Mouse (Mus musculus) lung, postnatal 36 days (tissue): ENCODE data around the gene Bid.

Experiments
- DNase-seq: peaks from one replicate; pipeline ENCODE4 v3.0.0; 2022; ENCODE audit warnings: mixed read lengths

Bid gene

GRCm38 (mm10) chr6:120916074-120916971 lies at the start of gene Bid:
Gene Bid (minus strand): TSS chr6:120916853.
- peak; percentile 96 for DNase-seq

DNA sequence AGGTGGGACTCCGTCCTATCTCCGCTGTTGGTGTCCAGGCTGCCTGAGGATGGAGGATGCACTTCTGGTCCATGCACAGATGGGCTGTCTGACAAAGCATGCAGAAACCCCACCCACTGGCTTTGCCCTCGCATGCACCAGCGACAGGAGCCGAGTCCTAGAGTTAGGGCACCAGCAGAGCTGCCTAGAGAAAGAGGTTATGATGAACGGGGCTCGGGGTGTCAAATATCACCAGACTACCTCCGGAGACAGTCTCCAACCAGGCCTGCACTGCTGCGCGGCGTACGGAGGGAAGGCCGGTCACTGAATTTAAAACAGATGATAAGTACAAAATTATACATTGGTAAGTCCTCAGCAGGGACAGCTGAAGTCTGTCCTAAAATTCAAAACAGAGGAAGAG lies 49.2 kb upstream of the Bid start:
- no peak for DNase-seq

- DNase-seq: no peak
These were observed 47.5 kb upstream of the Bid start for GRCm38 (mm10) chr6:120964179-120964578.

- DNase-seq: no peak
These were observed 43.8 kb upstream of the Bid start for GRCm38 (mm10) chr6:120960338-120961030.

DNA sequence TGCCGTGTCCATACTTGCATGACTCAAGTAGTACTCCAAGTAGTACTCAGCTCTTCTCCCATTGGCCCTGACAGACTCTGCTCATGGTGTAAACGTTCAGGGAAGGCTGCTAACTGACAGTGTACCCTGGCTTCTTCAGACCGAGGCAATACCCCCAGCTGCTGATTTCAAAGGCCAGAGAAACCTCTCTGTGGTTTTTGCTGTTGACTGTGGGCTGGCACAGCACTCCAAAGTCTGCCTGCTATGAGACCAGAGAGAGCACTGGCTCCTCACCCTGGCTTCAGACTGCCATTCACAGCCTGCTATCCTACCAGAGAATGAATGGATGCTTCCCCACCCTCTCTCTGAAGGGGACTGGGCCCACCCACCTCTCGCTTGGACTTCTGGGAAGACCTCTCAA lies 40.7 kb upstream of the Bid start:
- DNase-seq: no peak

DNA sequence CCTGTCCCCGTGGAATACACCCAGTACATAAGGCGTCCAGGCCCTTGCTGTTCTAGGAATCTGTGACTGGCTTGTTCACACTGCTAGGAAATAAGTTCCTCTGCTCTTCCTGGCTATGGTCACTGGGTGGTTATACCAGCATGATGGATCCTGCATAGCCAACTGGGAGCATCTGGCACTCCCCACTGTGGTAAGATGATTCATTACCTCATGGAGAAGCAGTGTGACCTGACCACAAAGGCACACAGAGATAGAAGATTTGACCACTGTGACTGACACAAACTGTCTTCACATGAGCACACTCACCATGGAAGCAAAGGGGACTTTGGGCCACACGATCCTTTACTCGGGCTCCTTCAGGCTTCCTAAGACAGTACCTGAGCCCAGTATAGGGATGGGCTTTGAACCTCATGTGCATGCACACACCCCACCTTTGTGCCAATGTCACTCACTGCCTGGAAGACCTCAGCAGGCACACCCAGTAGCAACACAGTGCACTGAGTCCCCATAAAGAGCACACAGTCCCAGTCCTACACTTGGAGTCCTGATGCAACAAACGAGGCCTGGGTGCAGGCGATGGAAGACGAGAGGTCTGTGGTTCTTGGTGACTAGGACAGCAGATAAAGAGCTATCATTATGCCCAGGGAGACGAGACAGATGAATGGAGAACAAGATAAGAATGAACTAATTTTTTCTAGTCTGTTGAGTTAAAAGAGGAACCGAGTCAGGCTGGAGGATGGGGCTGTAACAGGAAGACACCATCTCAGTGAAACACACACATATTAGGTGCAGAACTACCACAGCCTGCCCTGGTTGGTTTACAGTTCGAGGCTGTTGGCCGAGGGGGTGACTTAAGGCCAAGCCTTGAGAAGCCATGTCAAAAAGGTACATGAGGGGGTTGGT lies 39.9 kb upstream of the Bid start:
- DNase-seq: peak; percentile 35

GRCm38 (mm10) chr6:120955215-120955614 lies 38.6 kb upstream of the Bid start:
- DNase-seq: peak; percentile 62

- DNase-seq: peak; percentile 14
These were observed 37.6 kb upstream of the Bid start for GRCm38 (mm10) chr6:120954241-120954640.

DNA sequence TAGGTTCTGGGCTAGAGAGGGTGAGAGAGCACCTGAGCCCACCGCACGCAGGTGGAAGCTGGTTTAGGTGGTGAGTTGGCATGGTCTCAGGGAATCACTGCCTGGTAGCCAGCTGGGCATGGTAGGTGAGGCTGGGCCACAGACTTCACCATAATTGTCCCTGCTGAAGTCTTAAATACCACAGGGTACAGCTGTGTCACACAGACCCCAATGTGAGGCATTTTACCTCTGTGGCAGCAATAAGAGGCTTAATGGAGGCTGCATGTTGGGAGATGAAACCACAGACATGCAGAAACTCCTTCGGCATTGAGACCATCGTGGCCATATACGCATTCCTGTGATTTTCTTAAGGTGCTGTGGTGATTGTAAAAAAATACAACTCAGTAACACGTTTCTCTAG lies 35.8 kb upstream of the Bid start:
- DNase-seq: no peak

GRCm38 (mm10) chr6:120951311-120951710 lies 34.7 kb upstream of the Bid start:
- DNase-seq: peak; percentile 56

DNA sequence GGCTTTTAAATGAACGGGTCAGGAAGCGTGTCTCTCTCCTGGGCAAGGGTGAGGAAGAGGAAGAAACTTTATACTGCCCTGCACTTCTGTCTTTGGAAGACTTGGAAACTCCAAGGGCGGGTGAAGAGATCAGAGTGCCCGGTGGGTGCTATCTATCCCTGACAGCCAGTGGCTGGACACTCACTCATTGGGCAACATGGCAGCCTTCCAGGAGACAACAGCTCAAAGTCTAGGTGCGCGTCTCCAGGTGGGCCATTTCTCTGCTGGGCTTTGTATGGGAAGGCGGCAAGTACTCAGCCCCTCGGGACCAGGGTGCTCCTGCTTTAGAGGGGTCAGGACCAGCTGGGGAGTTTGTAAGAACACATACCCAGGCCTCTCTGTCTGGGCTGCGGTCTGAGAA lies 28.9 kb upstream of the Bid start:
- DNase-seq: no peak

GRCm38 (mm10) chr6:120943964-120944363 lies 27.3 kb upstream of the Bid start:
- no peak for DNase-seq

DNA sequence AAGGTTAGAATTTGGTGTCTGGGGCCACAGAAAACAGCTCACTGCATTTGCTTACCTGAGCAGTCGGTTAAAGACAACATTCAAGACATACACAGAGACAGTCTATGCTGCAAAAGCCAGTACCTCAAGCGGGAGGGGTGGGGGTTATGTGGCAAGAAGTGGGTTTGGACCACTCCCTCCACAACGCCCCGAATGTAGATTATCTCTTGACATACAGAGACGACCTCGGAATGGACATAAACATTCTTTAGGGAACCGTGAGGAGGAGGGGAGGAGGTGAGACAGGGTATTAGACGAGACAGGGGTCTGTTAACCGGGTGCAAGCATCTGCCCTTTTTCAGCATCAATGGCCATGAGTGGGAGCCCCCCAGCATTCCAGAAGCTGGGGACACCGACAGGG lies 26.9 kb upstream of the Bid start:
- no peak for DNase-seq

GRCm38 (mm10) chr6:120943079-120943478 lies 26.4 kb upstream of the Bid start:
- no peak for DNase-seq

DNA sequence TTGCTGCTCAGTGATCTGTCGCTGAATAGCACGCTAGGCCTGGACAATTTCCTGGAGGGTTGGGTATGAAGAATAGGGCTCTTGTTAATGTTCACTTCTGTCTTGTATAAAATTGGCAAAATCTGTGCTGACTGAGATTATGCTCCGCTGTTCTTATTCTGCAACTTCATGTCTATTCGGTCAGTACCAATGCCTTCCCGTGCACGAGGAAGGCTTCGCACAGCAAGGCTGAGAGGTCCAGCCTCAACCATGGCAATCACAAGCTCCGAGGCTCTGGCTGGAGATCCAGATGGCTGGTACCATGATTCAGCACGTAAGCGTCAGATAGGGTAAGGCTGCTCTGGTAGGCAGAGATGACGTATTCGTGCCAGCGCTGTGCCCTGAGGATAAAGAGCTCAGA lies 24.9 kb upstream of the Bid start:
- DNase-seq: no peak

DNA sequence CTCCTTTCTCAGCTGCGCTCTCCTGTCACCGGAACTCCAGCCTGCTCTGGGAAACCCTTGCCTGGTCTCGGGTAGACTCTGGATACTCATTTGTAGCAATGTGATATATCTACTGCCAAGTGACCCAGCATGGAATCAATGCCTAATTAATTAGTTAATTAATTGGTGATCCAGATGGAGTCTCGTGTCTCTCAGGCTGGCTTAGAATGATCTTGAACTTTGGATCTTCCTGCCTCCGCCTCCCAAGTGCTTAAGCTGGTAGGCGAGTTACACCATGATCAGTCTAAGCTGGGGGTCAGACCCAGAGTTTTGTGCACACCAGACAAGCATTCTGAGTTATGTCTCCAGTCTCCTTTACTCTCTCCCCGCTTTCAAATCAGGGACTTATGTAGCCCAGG lies 24.4 kb upstream of the Bid start:
- DNase-seq: no peak

DNA sequence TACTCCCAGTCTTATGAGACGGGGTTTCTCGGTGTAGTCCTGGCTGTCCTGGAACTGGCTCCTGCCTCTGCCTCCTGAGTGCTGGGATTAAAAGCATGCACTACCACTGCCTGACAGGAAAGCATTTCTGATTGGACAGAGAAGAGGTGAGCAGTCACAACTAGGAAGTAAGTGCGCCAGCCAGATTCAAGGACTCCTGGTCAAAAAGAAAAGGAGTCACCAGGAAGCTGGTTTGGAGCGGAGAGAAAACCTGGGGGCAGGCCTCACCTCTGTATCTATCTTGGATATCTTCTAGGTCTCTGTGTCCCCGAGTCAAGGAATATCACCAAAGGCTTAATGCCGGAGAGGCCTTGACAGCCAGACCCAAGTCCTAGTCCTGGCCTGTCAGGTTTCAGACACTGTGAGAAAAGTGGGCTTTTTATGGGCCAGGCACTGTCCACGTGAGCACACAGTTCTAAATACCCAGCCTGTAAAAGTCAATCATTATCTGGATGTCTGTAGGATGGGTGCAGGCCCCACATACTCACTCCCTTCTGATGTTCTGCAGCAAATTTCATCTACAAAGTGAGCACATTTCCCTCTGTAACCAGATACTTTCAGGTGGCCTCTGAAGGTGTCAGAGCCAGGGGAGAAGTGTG lies 23.9 kb upstream of the Bid start:
- DNase-seq: no peak

GRCm38 (mm10) chr6:120939783-120940182 lies 23.1 kb upstream of the Bid start:
- no peak for DNase-seq

DNA sequence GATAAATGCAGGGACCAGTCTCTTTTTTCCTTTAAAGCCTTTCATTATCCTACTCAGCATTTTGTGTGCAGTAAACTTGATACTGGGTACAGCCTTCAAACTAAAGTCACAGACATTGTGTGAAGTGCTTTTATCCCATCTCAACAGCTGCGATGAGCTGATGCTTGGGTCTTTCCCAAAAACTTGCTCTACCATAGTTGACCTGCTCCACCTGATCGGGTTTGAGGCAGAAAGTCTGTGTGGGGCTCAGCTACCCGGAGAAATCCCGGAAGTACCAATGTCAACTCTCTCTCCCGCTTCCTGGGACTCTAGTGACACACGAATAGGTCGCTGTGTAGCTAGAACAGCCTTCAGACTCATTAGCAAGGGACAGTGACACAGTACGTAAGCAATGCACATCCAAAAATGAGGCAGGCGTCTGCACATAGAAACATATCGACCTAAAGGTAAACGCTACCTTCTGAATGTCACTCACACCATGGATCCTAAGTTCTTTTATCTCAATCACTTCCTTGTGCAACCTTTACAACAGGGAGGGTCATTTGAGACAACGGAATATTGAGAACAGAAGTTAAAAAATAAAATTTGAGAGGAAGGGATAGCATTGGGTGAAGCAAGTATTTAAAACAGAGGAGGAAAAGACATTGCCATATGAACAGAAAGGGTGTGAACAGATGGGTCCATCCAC lies 22.3 kb upstream of the Bid start:
- DNase-seq: no peak

- DNase-seq: no peak
These were observed 21.5 kb upstream of the Bid start for GRCm38 (mm10) chr6:120937999-120938608.

DNA sequence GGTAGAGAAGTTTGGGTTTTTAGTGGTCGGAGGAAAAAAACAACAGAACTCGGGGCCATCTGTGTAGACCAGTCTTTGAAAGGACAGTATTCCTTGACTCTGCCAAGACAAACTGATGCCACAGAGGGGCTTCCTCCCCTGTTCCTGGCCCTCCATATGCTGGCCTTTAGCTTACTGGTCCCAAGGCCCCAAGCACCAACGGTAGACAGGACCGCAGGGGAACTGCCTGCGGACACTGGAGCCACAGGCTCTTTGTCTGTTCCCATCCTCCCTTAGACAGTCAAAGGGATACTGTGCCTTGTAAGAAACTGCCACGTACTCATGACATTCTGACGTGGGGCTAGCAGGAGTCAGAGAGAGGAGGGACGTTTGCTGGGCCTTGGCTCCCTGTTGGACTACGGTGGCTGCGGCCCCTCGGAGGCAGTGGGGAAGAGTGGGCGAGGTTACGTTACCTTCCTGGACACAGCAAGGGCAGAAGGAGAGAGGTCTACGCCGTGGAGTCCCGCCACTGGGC lies 20.5 kb upstream of the Bid start:
- DNase-seq: no peak
